Mouse (Mus musculus): ENCODE results near the gene Armc6. TPM values are rescaled to one million over a fixed set of nuclear protein-coding genes. Genes with fewer than 3 reads are reported as not detected.
"Not testable (repeated sequence)": the region's sequence is repeated elsewhere in the genome, so short reads cannot be mapped to it uniquely, and the experiment has no call there.

Armc6 gene
- polyA plus RNA-seq, 1 experiment from 2014 or later: 25.4 TPM

DNA sequence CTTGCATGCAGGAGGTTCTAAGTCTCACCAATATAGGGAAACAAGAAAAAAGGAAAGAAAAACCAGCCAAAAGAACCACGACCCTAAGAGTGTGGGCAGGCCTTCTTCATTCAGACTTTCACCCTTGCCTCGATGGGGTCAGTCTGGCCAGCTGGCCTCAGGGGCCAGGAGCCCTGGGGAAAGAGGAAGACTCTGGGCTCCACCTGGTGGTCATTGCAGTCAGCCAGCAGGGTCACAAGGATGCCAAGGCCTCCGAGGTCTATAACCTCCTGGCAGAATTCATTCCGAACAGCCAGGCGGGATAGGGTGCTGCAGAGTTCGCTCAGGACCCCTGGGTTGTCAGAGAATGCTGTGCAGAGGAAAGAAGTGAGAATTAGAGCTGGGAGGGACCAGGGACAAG is 10.9 kb downstream of the Armc6 start:
- H3K27me3 ChIP-seq (replicated peaks): no peaks in the 10 kb centered on the region
- H3K9me3 ChIP-seq: no peaks in the 10 kb centered on the region
- no peak for ATAC-seq
- no peak overlapping the region for H3K4me3 ChIP-seq (replicated peaks)
- H3K4me2 ChIP-seq (replicated peaks): no peak overlapping the region
- no peak overlapping the region for H3K27ac ChIP-seq
- peaks cover 18% of the 10 kb centered on the region for H3K36me3 ChIP-seq
- H3K9ac ChIP-seq: no peak overlapping the region
- 49% methylated on average over 6 of the region's 6 CpGs for WGBS
- H3K4me1 ChIP-seq (replicated peaks): no peaks in the 10 kb centered on the region

DNA sequence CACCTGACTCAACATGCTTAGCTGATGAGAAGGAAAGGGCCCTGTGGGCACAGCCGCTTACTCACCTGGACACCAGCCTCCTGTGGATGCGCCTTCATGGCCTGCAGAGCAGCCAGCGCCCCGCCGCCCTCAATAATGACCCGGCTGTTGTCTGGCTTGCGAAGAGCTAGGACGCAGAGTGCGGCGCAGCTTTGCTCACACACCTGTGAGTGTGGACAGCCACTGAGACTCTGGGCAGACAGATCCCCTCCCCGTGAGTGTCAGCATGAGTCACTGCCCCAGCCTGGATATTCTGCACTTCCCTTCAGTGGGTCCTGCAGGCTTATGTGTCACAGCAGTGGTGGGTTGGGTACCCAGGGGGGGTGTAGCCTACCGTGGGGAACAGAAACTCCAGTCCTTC is 12.2 kb downstream of the Armc6 start:
- Histone ChIP-seq H3K36me3 (peaks cover 18% of the 10 kb centered on the region), H3K27me3 (replicated peaks) (no peaks in the 10 kb centered on the region), H3K9ac (no peak overlapping the region), H3K27ac (no peak overlapping the region), H3K4me3 (replicated peaks) (no peak overlapping the region), H3K4me2 (replicated peaks) (no peak overlapping the region), H3K9me3 (no peaks in the 10 kb centered on the region), H3K4me1 (replicated peaks) (no peaks in the 10 kb centered on the region)
- ATAC-seq: no peak
- WGBS: 90% methylated on average over 12 of the region's 12 CpGs

- H3K9me3 ChIP-seq: no peaks in the 10 kb centered on the region
- 0 out of 2 replicates have a peak, but pooled peaks have one; percentile 23 for ATAC-seq
- no peak overlapping the region for H3K4me3 ChIP-seq (replicated peaks)
- no peak overlapping the region for H3K4me2 ChIP-seq (replicated peaks)
- no peak overlapping the region for H3K9ac ChIP-seq
- no peaks in the 10 kb centered on the region for H3K27me3 ChIP-seq (replicated peaks)
- H3K4me1 ChIP-seq (replicated peaks): no peaks in the 10 kb centered on the region
- no peak overlapping the region for H3K27ac ChIP-seq
- H3K36me3 ChIP-seq: peaks cover 18% of the 10 kb centered on the region
- WGBS: 89% methylated on average over 3 of the region's 3 CpGs
These were observed 13.4 kb downstream of the Armc6 start for GRCm38 (mm10) chr8:70220911-70221310.

DNA sequence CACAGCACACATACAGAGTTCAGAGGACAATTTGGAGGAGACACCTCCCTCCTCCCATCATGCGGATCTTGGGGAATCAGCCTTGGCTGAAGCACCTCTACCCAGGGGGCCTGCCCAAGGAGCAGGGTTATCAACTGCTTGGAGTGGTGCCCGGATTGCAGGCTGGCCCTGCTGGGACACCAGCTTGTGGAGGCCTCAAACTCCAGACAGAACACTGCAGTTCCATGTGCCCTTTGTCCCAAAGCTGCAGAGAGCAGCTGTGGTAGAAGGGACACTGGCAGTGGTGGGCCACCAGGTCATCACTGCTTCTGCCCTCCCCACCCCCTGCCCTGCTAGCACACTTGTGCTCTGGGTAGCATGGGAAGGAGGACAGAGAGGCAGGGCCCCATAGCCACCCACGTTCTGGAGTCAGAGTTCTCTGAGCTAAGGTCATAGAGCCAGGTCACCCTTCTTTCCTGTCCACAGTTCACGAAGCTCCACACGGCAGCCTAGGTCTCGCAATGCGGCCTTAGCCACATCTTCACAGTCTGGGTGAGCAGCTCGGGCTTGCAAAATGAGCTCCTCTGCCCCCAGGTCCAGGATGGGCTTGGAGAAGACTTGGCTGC is 13.9 kb downstream of the Armc6 start:
- ATAC-seq: 0 out of 2 replicates have a peak, but pooled peaks have one; percentile 11
- H3K9ac ChIP-seq: no peak overlapping the region
- no peak overlapping the region for H3K4me3 ChIP-seq (replicated peaks)
- no peak overlapping the region for H3K27ac ChIP-seq
- WGBS: 71% methylated on average over 8 of the region's 8 CpGs
- no peaks in the 10 kb centered on the region for H3K9me3 ChIP-seq
- no peak overlapping the region for H3K4me2 ChIP-seq (replicated peaks)
- no peaks in the 10 kb centered on the region for H3K4me1 ChIP-seq (replicated peaks)
- no peaks in the 10 kb centered on the region for H3K27me3 ChIP-seq (replicated peaks)
- H3K36me3 ChIP-seq: peaks cover 15% of the 10 kb centered on the region

- 44% methylated on average over 5 of the region's 5 CpGs for WGBS
- Histone ChIP-seq H3K4me1 (replicated peaks) (no peaks in the 10 kb centered on the region), H3K9ac (no peak overlapping the region), H3K36me3 (peaks cover 7% of the 10 kb centered on the region; the same call in 1 of the 2 replicates), H3K4me3 (replicated peaks) (no peak overlapping the region), H3K27me3 (replicated peaks) (no peaks in the 10 kb centered on the region), H3K9me3 (no peaks in the 10 kb centered on the region), H3K27ac (no peak overlapping the region), H3K4me2 (replicated peaks) (no peak overlapping the region)
- ATAC-seq: 0 out of 2 replicates have a peak, but pooled peaks have one; percentile 9
These were observed 15.1 kb downstream of the Armc6 start for GRCm38 (mm10) chr8:70219107-70219684.

- Histone ChIP-seq H3K27me3 (replicated peaks) (no peaks in the 10 kb centered on the region), H3K9me3 (no peaks in the 10 kb centered on the region), H3K4me1 (replicated peaks) (no peaks in the 10 kb centered on the region), H3K4me3 (replicated peaks) (no peak overlapping the region), H3K27ac (no peak overlapping the region), H3K9ac (no peak overlapping the region), H3K4me2 (replicated peaks) (no peak overlapping the region), H3K36me3 (peaks cover 5% of the 10 kb centered on the region; the same call in 1 of the 2 replicates)
- no peak for ATAC-seq
These were observed 16.8 kb downstream of the Armc6 start for GRCm38 (mm10) chr8:70217441-70217840.

- no peak overlapping the region for H3K27ac ChIP-seq
- no peak overlapping the region for H3K9ac ChIP-seq
- ATAC-seq: no peak
- no peaks in the 10 kb centered on the region for H3K9me3 ChIP-seq
- no peaks in the 10 kb centered on the region for H3K27me3 ChIP-seq (replicated peaks)
- H3K4me3 ChIP-seq (replicated peaks): no peak overlapping the region
- no peak overlapping the region for H3K4me2 ChIP-seq (replicated peaks)
- 53% methylated on average over 1 of the region's 1 CpGs for WGBS
- no peaks in the 10 kb centered on the region for H3K36me3 ChIP-seq
- H3K4me1 ChIP-seq (replicated peaks): no peaks in the 10 kb centered on the region
These were observed 17.7 kb downstream of the Armc6 start for GRCm38 (mm10) chr8:70216566-70216965.

DNA sequence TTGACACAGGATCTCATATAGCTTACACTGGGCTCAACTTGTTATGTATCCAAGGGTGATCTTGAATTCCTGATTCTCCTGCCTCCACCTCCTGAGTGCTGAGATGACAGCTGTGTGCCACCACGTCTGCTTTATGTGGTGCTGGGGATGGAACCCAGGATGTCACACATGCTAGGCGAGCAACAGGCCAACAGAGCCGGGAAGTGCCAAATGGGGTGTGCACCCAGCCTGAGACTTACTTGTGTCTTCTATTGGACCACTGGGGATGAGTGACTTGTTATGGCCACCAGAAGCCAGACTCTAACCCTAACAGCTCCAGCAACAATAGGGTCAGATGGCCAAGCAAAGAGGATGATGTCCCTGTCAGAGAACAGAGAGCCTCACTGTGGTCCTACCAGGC is 18.1 kb downstream of the Armc6 start:
- H3K9ac ChIP-seq; H3K4me2 ChIP-seq (replicated peaks); H3K4me3 ChIP-seq (replicated peaks); ATAC-seq; H3K9me3 ChIP-seq; H3K27me3 ChIP-seq (replicated peaks); H3K4me1 ChIP-seq (replicated peaks); H3K36me3 ChIP-seq; H3K27ac ChIP-seq: not testable (repeated sequence)
- 74% methylated on average over 3 of the region's 3 CpGs for WGBS

DNA sequence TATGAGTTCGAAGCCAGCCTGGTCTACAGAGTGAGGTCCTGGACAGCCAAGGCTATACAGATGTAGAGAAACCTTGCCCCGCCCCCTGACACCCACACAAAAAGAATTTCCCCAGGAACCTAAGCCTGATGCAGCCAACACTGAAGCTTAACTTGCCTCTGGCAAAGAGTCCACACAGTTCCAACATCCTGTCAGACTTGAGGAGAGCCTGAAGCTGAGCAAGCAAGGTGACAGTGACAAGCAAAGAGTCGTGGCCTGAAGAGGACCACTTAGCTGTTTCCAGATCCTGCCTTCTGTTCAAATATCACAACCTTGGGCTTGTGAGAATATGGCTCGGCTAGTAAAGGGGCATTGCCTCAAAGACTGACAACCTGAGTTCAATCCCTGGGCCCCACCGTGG is 19.2 kb downstream of the Armc6 start:
- Histone ChIP-seq H3K4me2 (replicated peaks) (no peak overlapping the region), H3K36me3 (no peaks in the 10 kb centered on the region), H3K9me3 (no peaks in the 10 kb centered on the region), H3K27me3 (replicated peaks) (no peaks in the 10 kb centered on the region), H3K27ac (no peak overlapping the region), H3K4me1 (replicated peaks) (peaks cover 11% of the 10 kb centered on the region), H3K9ac (no peak overlapping the region), H3K4me3 (replicated peaks) (no peak overlapping the region)
- WGBS: 75% methylated on average over 5 of the region's 5 CpGs
- no peak for ATAC-seq

GRCm38 (mm10) chr8:70214411-70214810 is 19.9 kb downstream of the Armc6 start:
- H3K9me3 ChIP-seq: no peaks in the 10 kb centered on the region
- H3K27ac ChIP-seq: no peak overlapping the region
- ATAC-seq: no peak
- H3K4me2 ChIP-seq (replicated peaks): no peak overlapping the region
- H3K36me3 ChIP-seq: no peaks in the 10 kb centered on the region
- H3K27me3 ChIP-seq (replicated peaks): no peaks in the 10 kb centered on the region
- WGBS: 68% methylated on average over 3 of the region's 3 CpGs
- H3K9ac ChIP-seq: no peak overlapping the region
- H3K4me3 ChIP-seq (replicated peaks): no peak overlapping the region
- peaks cover 11% of the 10 kb centered on the region for H3K4me1 ChIP-seq (replicated peaks)

GRCm38 (mm10) chr8:70212112-70213055 is 21.9 kb downstream of the Armc6 start, which contains the start of gene Slc25a42:
Gene Slc25a42, minus strand, starts transcription at chr8:70212305.
- H3K9me3 ChIP-seq: no peaks in the 10 kb centered on the region
- peaks cover 11% of the 10 kb centered on the region for H3K4me1 ChIP-seq (replicated peaks)
- no peaks in the 10 kb centered on the region for H3K27me3 ChIP-seq (replicated peaks)
- ATAC-seq: peak; percentile 98
- H3K36me3 ChIP-seq: no peaks in the 10 kb centered on the region
- peak within 1 kb of the TSS; percentile 99 for H3K4me2 ChIP-seq (replicated peaks)
- WGBS: under 1% methylated on average over 66 of the region's 66 CpGs
- peak within 1 kb of the TSS; percentile 29; the same call in 1 of the 2 replicates for H3K27ac ChIP-seq
- peak within 1 kb of the TSS; percentile 59 for H3K9ac ChIP-seq
- H3K4me3 ChIP-seq (replicated peaks): peak within 1 kb of the TSS; percentile 59

DNA sequence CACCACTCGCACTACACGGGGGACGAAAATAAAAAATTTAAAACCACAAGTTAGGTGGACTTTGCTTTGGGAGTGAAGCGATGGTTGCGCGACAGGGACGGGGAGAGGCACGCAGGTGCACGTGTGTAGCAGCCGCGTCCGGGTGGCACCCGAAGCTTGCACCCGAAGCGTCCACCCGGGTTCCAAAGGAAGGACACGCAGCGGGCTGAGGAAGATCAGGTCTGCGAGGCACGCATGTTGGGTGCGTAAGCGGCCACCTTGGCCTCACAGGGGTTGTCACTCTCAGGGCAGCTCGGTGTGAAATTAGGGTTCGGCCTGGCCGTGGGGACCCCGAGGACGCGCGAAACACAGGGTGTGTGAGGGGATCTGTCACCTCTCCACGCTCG is 22.5 kb downstream of the Armc6 start:
- WGBS: 1% methylated on average over 31 of the region's 31 CpGs
- ATAC-seq: peak; percentile 16
- no peaks in the 10 kb centered on the region for H3K36me3 ChIP-seq
- H3K27ac ChIP-seq: peak overlapping the region; percentile 29; the same call in 1 of the 2 replicates
- H3K4me3 ChIP-seq (replicated peaks): peak overlapping the region; percentile 59
- H3K27me3 ChIP-seq (replicated peaks): no peaks in the 10 kb centered on the region
- no peaks in the 10 kb centered on the region for H3K9me3 ChIP-seq
- peak overlapping the region; percentile 99 for H3K4me2 ChIP-seq (replicated peaks)
- H3K9ac ChIP-seq: peak overlapping the region; percentile 59
- peaks cover 11% of the 10 kb centered on the region for H3K4me1 ChIP-seq (replicated peaks)
